Mouse (Mus musculus): ENCODE results near the gene Chn2.

Chn2 gene

DNA sequence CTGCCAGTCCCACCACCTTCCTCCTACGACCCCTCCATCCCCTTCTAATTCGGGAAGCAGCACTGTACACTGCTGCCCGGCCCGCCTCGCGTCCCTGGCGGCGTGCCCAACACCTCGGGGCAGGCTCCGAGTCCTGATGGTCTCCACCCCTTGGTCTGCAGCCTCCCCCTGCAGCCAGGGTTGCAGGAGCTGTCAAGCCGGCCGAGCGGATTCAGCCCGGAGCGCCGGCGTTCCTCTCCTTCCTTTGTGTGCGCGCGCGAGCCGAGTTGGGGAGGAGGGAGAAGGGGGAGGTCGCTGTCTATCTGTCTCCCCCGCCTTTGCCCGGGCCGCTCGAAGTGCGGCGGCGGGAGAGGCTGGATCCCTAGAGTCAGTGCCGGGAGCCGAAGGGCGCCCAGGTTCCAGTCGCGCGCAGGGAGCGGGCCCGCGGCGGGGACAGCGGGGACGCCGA is at the start of gene Chn2:
Gene Chn2 (plus strand): TSS at position 198 of the 448 bp plus-strand sequence.
- peak; percentile 19 to 26 for DNase-seq (ENCODE audit: low spot score in 2 of 2)

- no peak for DNase-seq (ENCODE audit: low spot score in 2 of 2)
Measured at GRCm38 (mm10) chr6:53992386-53992785, 47.0 kb upstream of the Chn2 start.

DNA sequence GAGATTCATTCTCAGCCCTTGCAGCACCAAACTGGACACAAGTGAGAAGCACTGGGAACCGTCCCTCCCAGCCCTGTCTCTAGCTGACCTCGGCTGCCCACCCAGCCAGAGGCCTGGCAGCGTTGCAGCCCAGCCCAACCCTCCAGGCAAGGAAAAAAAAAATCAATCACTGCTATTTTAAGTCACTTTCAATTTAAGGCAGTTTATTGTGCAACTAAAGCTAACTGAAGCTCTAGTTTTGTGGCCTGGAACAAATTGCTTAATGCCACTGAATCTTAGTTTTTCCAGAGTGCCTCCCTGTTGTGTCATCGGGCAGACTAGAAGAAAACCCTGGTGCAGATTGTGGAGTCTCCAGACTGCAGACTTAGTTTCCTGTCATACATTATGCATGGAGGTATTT is 43.8 kb upstream of the Chn2 start:
- no peak for DNase-seq (ENCODE audit: low spot score in 2 of 2)

DNA sequence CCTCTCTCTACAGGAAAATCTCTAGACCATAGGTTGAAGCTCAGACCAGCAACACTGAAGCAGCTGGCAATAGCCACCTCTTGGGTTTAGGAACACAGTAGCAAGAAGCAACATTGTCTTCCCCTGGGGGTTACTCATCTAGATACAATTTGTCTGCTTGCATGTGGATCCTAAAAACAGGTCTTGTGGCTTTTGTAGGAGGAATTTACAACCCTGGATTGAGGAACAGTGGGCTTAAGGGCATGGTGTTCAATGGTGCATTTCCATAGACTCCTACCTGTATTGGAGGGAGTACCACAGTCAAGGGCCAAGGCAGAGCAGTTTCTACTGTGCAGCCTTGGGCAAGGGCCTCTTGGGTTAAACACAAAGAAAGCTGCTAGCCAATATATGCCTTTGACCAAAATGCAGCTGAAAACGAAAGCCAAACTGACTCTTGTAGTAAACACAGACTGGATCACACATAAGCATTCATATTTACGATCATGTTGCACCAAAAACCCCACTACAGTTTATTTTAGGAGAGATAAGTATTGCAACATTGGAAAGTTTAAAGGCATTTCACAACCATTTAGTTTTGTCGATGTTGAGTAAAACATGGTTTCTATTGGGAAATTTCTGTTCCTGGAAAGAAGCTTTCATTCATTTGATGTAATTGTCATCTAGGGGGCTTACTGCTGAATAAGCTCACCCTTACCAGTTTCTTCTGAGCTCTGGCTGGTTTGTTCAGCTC is 43.0 kb upstream of the Chn2 start:
- no peak for DNase-seq (ENCODE audit: low spot score in 2 of 2)

GRCm38 (mm10) chr6:54005302-54005701 is 34.1 kb upstream of the Chn2 start:
- no peak for DNase-seq (ENCODE audit: low spot score in 2 of 2)

DNA sequence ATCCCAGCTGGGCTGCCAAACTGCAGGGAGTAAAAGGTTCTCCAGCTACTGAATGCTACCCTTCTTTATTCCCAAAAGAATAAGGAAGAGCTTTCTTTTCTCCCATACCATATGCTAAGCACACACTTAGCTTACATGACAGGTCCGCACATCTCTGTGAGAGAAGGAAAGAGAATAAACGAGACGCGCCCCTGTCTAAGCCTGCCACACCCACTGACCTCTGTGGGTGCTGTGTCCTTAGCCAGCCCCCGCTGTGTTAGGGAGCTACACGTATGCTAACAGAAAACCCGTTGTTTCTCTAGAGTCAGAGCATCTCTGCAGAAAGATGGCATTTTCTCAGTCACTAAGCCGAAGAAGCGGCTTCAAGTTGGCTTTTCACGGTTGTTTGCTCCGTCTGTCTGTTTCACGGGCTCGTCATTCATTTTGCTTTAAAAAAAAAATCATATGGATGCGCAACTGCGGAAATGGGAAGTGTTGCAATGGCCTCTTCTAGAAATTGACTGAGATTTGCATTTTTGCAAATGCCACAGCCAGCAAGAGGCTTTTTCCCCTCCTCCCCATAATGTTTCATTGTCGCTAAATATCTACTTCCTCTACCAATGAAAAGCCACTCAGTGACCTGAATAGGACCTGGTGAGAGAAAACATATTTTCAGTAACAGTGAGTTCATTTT is 30.8 kb upstream of the Chn2 start:
- DNase-seq (ENCODE audit: low spot score in 2 of 2) = no peak

DNA sequence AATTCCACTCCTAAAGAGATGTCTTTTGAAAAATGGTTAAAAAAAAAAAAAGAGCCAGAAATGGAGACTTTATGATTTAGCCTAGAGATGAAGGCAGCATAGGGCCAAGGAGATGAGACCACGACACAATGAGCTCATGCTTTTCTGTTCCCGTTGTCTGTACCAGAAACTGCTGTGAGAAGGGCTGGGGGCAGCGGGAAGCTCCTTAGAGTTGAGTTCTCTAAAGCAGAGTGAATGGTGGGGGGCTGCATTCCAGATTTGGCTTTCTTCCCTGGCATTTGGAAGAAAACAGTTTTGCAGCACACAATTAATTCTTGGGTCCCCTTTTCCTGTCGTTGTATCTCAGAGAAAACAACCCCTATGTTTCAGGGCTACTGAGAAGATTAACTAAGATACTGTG is 30.1 kb upstream of the Chn2 start:
- no peak for DNase-seq (ENCODE audit: low spot score in 2 of 2)

- DNase-seq (ENCODE audit: low spot score in 2 of 2) = no peak
Measured at GRCm38 (mm10) chr6:54010362-54010761, 29.0 kb upstream of the Chn2 start.

GRCm38 (mm10) chr6:54012163-54012562 is 27.2 kb upstream of the Chn2 start:
- DNase-seq (ENCODE audit: low spot score in 2 of 2) = no peak

DNA sequence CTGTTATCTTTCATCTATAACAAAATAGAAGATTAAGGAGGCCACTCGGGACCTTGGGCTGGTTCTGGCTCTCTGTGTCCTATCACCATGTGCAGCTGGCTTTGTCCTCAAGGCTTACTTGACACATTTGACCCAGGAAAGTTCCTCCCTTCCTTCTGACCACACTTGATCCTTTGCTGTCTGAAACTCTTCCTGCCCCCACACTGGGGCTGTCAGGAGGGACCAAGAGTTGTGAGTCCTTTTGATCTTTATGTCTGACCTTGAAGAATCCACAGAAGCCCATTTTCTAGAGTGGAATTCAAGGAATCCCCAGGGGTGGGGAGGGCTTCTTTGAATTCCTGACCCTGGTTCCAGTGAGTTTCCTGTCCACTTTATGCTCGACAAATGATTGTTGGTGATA is 21.3 kb upstream of the Chn2 start:
- no peak for DNase-seq (ENCODE audit: low spot score in 2 of 2)

DNA sequence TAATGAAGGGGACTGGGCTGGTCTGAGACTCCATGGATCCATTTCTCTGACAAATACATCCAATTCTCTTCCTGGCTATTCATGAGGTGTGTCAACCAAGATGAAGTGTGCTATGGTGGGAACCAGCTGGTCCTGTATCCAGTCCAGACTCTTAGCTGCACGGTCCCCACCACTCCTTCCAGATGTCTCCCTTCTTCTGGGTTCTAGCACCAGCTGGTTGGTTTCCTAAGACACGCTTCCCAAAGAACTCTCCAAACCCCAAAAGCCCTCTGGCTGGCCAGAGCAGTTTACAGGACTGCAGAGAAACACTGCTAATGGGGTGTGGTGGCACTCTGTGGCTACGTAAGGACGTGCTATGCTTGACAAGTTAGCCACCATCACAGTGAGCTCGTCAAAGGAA is 20.5 kb upstream of the Chn2 start:
- no peak for DNase-seq (ENCODE audit: low spot score in 2 of 2)

GRCm38 (mm10) chr6:54021123-54021789 is 18.1 kb upstream of the Chn2 start:
- DNase-seq (ENCODE audit: low spot score in 2 of 2) = no peak

- no peak for DNase-seq (ENCODE audit: low spot score in 2 of 2)
Measured at GRCm38 (mm10) chr6:54023846-54024245, 15.5 kb upstream of the Chn2 start.

GRCm38 (mm10) chr6:54028706-54029105 is 10.6 kb upstream of the Chn2 start:
- no peak for DNase-seq (ENCODE audit: low spot score in 2 of 2)

DNA sequence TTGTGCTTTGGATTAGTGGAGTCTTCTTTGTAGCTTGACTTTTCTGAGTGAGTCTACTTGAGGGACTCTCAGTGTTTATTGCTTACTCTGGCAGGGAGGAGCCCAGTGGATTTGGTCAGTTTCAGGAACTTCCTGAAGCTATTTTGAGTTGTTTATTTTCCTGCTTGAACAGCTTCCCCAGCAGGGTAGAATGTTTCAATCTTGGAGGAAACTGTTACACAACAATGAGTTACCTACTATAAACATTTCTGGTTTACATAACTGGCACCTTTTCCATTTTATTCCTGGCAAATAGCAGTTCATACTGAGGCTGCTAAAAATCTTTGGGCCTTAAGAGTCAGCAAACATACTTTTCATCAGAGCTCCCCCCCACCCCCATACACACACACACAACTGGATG is 9.0 kb upstream of the Chn2 start:
- DNase-seq (ENCODE audit: low spot score in 2 of 2) = no peak

GRCm38 (mm10) chr6:54030776-54031175 is 8.6 kb upstream of the Chn2 start:
- DNase-seq (ENCODE audit: low spot score in 2 of 2) = no peak

DNA sequence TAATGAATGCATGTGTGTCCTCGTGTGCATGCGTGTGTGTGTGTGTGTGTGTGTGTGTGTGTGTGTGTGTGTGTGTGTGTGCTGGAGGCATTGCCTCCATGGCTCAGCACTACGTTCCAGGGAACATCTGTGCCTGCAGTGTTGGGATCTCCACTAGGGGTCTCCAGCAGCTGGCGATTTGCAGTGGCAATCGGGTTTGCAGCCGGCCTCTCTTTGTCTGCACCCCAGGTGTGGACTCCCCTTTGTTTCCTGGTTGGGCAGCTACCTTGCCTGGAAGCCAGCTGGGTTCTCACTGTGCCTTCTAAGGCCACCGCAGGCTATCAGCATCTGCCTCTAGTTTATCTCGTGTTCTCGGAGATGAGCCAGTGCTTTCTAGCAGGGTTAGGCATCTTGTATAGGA is 4.9 kb upstream of the Chn2 start:
- peak; percentile 60 to 62 for DNase-seq (ENCODE audit: low spot score in 2 of 2)

DNA sequence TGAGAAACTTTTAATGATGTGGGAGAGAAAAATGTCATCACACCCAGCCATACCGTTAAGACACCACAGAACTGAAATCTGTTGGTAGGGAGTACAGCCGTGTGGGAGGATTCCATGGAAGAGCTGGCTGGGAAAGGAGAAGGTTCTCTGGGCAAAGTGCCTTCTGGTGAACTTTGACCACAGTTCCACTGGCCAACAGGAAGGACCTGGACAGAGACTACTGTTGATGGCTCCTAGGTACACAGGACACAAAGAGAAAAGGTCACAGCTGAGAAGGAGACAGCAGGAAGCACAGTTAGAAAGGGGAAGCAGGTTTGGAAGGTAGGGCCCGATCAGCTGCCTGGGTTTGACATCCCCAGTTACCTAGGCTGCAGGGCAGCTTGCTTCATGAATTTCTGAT is 3.8 kb upstream of the Chn2 start:
- DNase-seq (ENCODE audit: low spot score in 2 of 2) = no peak

DNA sequence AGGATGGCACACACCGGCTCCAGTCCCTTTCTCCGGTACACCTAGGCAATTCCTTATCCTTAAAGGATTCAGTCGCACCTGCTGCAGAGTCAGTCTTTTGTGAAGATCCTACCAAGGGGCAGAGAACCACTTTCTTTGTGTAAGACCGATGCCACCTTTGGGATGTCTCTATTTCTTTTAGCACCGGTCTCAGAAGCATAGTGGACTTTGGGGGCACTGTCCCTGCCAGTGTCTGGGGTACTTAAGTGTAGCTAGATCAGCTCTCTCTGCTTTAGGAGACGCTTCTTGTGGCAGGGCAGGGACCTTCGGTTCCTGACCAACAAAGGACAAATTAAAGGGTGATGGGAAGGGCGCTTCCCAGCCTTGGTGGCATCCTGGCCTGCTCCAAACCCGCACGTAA is 488 bp upstream of the Chn2 start:
- DNase-seq (ENCODE audit: low spot score in 2 of 2) = no peak

- peak; percentile 45 to 49 for DNase-seq (ENCODE audit: low spot score in 2 of 2)
Measured at GRCm38 (mm10) chr6:54039805-54040447, 572 bp downstream of the Chn2 start.

DNA sequence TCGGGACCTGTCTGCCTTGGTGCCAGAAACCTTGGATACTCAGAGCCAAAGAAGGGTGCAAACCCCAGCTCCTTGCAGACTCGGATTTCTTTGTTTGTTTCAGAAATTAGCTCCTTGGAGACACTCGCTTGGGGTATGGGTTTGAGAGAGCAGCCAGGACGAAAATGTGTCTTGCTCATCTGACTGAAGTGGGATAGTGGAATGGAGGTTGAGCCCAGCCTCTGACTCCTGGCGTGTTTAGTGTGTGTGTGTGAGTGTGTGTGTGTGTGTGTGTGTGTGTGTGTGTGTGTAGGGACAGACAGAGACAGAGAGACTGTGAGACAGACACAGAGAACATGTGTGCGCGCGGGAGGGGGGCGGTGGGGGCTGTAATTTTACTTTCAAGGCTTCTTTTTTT is 1.1 kb downstream of the Chn2 start:
- no peak for DNase-seq (ENCODE audit: low spot score in 2 of 2)

DNA sequence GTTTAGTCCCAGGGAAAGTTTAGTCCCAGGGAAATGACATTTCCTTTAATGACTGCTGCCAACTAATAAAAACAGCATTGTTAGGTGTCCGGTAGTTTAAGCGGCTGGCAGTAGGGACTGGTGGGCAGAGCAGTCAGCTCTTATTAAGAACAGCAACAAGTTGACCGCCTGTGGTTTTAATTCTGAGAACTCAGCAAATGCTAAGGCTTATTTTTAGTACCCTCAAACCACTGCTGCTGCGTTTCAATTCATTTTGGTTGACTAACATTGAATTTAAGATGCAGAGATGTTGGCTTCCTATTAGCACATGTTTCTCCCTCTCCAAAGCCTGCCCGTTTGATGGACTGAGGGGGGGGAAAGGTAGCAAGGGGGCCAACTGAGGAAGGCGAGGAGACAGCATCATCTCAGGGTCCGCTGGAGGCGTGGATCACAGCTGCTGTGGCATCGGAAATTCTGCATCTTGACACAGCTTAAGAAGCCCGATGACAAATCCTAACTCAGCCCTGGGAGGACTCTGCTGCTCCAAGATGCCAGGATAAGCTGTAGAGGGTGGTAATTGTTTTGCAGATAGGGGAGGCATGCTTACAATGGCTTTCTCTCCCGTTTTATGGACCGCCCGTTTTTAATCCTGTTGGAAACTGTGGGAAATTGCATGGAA is 2.2 kb downstream of the Chn2 start:
- no peak for DNase-seq (ENCODE audit: low spot score in 2 of 2)
